Mouse (Mus musculus) urinary bladder, postnatal 25 days (tissue): ENCODE measurements around the gene Tagln2.
A peak's percentile ranks its signal among the peaks of the same experiment; 100 is the strongest.

Source experiments
- DNase-seq: peaks from one replicate; pipeline ENCODE4 v3.0.0; 2022; ENCODE audit warnings: low spot score

Tagln2 gene

DNA sequence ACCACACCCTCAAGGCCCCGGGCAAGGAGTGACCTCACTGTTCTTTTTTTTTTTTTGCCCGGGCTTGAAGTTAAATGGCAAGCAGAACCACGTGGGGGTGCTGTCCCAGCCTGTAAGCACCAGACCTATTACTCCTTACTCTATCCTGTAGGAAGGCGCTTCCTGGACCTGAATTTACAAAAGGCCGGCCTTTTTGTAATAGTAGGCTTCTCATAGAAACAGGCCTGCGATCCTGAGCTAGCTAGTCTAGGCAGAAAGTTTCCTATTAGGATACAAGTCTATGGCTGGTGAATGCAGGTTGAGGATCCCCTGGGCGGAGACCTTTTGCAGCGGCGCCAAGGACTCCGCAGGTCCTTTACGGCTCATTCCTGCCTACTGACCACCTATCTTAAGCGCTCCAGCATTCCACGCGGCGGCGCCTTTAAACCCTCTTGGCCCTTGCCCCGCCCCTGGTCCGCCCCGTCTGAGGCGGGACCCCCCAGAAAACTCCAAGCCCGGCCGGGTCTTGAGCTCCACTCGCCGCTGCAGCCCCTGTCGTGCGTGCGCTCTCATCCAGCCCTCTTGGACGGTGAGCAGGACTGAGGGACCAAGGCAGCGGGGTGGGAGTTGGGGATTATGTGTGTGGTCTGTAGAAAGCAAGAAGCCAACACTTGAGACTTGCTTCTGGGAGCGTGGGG is at the start of gene Tagln2:
Tagln2 (plus strand) TSS at position 283 of the 677 bp plus-strand sequence.
- peak; percentile 89 for DNase-seq

DNA sequence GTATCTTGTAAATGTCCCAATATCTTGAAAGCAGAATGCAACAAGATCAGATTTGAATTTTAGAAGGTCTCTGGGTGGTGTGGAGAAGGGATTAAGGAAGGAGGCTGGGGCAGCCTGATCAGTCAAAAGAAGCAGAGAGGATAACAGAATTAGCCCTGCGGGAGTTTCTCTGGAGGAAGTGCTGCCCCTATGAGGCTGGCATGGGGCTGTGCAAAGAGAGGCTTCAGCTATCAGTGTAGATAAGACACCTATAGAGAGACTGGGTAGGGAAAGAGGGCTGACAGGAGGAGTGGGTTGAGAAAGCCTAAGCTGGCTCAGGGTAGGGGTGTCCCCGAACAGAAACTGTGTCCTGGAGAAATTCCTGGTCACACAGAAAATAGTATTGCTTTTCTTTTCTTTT is 49.6 kb upstream of the Tagln2 start:
- DNase-seq = no peak

DNA sequence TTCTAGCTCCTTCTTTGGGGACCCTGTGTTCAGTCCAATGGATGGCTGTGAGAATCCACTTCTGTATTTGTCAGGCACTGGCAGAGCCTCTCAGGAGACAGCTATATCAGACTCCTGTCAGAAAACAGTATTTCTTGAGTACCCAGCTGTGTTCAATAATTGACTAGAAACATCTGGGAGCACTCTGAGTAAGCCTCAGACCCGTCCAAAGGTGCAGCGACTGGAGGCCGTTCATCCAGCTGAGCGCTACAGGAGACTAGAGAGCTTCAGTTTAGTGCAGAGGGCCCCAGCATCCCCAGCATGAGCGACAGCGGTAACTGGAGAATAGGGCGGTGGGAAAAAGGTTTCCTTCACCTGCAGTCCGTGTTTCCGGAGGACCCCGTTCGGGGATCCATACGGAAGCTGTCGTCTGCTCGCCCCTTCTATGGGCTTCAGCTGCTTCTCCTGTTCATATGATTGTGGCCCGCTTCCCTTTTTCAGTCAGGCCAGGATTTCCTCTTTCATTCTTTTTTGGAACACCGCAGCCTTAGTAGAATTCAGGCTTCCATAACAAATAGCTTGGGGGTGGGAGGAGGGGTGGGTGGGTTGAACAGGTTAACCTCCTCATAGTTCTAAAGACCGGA is 48.9 kb upstream of the Tagln2 start:
- no peak for DNase-seq

DNA sequence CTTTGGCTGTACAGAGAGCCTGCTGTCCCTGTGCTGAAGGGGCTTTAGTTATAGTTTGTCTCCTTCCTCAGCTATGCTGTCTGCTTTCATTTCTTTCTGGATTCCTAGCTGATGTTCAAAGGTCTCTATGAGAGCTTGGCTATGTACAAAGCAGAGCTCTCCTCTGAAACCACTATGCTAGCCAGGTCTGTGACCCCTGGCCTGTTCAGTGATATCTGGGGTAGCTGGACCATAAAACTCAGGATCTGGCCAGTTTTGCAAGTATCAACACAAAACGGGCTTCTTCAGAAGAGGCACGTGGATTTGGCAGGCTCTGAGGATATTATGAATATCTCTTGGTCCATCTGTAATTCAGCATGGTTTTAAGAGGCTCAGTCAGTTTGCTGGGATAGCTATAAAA is 46.9 kb upstream of the Tagln2 start:
- DNase-seq = no peak

DNA sequence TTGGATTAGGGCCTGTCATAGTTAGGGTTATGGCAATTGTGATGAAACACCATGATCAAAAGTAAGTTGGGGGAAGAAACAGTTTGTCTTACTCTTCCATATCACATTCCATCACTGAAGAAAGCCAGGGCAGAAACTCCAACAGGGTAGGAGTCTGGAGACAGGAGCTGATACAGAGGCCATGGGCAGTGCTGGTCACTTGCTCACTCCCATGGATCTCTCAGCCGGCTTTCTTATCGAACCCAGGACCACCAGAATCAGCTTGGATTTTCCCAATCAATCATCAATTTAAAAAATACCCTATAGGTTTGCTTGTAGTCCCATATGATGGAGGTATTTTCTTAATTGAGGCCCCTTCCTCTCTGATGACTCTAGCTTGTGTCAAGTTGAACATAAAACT is 46.0 kb upstream of the Tagln2 start:
- DNase-seq = no peak

DNA sequence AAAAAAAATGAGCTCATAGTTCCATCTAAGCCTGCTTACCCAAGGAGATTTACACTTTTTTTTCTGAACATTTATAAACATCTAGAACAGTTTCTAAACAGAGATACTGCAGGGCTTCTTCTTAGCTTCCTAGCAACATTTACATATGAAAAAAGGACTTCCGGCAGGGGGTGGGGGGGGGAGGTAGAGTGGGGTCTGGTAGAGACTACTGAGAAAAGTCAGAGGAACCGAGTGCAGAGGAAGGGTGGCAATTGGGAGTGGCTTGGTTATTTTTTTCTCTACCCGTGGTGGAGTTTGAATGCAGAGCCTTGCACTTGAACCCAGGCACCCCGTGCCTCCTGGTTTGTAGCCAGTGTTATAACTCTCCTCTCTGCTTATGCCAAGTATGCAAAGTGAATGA is 44.4 kb upstream of the Tagln2 start:
- no peak for DNase-seq

DNA sequence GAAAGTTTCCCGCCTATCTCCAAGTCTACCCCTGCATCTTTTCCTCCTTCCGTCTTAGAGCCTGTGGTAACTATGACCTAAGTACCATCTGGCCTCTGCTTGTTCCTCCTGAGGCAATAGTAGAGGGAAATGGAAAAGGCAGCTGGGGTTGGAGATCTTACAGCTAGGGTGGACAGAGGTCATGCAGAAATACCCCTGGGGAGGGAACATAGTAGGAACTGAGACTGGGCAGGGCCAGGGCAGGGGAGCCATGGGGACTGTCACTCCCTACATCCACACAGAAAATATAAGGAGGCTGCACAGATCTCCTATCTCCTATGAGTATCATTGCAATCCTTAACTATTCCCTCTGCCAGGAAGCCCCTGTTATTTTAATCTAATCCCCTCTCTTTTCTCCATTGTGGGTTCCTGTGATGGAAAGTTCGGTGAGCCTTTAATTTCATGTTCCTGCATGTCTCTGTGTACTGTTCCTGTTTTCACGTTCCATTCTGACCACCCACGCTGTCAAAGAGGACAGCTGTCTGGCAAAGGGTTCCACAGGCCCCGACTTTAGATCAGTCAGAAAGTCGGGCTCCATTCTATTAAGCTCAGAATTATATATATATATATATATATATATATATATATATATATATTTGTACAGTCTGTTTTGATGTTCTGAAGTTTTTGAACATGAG is 43.7 kb upstream of the Tagln2 start:
- no peak for DNase-seq

DNA sequence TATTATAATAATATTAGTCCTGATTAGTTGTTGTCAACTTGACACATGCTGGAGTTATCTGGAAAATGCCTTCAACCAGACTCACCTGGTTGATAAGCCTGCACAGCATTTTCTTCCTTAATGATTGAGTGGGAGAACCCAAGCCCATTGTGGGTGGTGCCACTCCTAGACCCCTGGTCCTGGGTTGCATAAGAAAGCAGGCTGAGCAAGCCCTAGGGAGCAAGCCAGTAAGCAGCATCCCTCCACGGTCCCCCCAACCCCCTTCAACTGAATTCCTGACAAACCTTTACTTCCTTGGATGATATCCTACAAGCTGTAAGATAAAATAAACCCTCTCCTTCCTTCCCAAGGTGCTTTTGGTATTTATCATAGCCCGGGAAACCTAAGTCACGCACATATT is 42.7 kb upstream of the Tagln2 start:
- DNase-seq = no peak

DNA sequence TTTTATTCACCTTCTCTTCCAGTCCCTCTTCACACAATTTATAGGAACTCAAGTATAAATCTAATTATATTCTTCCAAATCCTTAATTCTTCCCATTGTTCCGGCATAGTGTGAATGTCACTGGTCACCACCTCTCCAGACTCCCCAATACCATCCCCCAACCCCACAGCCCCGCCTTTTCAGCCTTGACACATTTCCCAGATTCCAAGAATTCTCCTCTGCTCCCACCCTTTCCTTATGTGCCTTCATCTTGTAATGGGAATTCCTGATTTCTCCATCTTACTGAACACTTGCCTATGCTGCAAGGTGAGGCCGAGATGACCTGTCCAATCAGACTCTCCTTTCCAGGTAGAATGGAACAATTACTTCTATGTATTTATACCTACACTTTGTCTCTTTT is 41.8 kb upstream of the Tagln2 start:
- DNase-seq = no peak

DNA sequence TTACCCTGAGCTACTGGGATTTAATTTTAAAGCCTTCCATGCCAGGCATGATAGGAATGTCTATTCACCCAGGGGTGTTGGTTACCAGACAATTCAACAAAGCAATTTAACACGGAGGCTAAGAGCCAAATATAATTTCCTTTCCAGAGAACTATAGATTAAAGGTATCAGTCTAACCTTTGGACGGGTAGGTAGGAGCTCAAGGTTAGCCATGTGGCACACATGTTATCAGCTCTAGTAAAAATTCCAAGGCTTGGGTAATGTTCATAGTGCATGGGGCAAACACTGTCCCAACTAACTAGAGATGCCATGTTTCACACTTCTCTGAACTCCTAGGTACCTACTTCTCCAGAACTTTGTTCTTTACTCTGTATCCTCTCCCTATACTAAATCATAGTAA is 38.2 kb upstream of the Tagln2 start:
- DNase-seq = no peak

DNA sequence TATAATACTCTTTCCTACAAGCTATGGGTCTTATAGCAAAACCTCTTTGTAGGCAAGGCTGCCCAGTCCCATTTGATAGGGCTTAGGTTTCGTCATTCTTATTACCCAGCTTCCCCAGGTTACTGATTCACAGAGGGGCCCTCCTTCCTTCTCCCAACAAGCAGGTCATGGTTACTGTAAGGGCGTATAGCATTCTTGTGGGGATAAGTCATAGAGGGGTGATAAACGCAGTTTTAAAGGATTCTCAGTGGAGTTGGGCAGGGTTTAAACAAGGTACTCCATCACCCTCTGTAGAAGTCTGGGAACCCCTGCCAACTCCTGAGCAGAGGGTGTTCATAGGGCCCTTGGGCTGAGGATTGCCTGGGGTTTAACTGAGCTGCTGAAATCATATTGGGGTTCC is 37.3 kb upstream of the Tagln2 start:
- no peak for DNase-seq

DNA sequence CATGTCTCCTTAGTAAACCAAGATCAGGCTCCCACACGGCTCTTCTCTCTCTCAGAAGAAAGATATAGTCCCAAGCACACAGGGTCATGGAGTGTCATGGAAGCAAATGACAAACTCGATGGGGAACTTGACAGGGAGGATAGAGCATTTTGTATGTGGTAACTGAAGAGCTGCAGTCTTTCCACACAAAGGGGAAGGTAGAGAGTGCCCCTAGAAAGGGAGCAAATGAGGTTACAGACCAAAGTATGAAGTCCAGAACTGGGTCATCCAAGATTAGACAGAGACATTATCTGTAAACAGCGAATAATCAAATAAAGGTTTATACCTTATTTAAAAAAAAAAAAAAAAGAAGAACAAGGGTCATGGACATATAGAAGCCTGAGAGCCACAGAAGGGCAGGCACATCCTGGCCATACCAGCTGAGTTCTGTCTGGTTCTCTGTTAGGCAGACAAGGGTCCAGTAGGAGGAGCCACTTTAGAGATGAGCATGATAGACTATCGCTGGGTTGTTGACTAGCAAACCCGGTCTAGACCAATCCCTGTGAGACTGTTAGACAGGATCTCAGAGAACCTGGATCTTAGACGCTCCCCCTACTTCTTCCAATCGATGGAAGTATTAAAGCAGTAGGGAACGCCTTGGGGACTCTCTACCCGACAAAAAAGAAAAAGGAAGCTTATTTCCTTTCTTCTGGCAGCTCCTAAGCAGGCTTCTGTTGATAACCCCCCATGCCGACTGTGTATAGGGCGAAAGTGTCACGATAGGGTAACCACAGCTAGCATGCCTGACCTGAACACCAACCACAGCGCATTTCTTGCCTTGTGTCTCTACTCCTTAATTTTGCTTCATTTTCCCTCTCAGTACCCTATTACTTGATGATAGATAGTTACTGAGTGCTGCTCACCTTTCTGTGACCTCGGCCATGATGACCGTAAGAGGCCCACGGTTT is 36.2 kb upstream of the Tagln2 start:
- DNase-seq = no peak

DNA sequence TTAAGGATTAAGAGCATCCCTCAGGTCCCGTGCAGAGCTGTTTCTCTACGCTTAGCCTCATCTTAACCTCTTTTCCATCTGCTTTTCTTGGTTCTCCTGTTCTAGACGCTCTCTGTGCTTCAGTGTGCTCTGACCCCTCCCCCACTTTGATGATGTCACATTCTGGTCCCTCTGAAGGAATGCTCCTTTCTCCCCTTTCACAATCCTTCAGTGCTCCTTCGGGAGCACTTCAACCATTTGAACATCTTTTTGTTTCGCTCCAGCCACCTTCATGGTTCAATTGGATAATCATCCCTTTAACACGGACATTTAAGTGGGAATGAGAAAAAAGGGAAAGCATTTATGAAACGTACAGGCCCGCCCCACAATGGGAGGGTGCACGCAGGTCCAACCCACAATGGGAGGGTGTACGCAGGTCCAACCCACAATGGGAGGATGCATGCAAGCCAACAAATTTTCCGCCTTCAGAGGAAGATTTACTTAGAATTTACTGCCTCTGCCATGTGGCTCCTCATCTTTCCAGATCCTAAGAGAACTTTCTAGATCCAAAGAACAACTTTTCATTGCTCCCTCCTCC is 31.5 kb upstream of the Tagln2 start:
- DNase-seq = no peak

DNA sequence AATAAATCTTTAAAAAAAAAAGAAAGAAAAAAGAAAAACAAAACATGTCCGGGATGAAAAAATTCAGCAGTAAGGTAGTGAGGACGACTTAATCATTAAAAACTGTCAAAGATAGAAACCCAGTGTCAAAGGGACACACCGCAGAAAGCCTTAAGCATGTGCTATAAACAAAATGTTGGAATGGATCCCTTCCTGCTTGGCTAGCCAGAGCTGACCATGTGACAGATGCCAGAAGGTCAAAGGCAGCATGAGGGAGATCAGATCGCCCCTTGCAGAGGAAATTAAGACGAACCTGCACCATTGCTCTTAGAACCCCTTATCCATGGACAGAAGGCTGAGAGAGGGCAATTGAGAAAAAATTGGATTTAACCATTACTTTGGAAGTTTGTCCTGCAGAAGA is 30.5 kb upstream of the Tagln2 start:
- no peak for DNase-seq

DNA sequence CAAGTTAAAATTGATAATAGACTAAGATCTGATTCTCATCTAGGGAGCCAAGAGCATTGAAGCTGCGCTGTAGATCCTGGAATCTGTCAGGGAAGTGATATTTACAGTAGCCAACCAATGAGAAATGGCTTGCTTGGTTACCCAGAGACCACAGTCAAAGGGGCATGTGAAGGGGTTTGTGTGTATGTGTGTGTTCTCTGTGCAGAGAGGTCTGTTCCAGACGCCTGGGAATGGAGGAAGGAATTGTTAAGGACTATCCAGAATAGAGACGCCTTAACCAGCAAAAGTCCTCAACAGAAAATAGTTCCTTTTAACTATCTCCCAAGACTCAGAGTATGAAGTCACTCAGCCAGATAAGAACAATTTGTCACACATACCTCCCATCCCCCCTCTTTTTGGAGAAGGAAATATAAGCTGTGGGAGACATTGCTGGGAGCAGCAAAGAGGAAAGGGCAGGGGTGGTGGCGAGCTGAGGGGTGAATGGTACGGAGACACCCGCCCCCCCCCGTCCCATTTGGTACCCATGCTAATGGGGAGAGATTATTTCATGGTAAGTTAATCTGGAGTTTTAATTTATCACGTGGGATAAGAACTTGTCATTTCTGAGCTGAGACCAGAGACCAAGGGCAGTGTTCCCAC is 29.9 kb upstream of the Tagln2 start:
- no peak for DNase-seq

DNA sequence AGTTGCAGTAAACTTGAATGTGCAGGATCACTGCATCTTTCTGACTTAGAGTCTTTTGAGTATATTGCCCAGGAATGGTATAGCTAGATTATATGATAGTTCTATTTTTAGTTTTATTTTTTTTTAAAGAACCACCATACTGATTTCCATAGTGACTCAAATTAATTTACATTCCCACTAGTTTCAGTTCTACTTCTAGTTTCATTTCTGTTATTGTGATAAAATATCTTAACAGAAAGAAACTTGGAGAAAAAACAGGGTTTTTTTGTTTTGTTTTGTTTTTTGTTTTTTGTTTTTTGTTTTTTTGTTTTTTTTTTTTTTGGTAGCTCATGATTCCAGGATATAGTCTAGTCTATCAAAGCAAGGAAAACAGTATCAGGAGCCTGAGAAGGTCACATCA is 26.9 kb upstream of the Tagln2 start:
- no peak for DNase-seq

DNA sequence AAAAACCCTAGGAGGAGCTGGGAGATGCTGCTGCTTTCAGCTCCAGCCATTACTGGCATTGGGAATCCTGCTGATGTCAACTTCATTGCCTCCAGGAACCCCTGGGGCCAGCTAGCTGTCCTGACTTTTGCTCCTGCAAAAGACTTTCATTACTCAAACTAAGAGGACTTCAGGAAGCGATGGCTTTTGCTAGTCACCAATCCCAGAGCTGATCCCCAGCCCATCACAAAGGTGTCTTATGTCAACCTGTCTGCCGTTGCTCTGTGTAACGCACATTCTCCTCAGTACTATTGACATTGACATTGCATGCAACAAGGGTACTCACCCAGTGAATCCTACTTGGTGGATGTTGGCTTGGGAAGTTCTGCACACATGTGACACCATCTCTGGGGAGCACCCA is 25.7 kb upstream of the Tagln2 start:
- no peak for DNase-seq

DNA sequence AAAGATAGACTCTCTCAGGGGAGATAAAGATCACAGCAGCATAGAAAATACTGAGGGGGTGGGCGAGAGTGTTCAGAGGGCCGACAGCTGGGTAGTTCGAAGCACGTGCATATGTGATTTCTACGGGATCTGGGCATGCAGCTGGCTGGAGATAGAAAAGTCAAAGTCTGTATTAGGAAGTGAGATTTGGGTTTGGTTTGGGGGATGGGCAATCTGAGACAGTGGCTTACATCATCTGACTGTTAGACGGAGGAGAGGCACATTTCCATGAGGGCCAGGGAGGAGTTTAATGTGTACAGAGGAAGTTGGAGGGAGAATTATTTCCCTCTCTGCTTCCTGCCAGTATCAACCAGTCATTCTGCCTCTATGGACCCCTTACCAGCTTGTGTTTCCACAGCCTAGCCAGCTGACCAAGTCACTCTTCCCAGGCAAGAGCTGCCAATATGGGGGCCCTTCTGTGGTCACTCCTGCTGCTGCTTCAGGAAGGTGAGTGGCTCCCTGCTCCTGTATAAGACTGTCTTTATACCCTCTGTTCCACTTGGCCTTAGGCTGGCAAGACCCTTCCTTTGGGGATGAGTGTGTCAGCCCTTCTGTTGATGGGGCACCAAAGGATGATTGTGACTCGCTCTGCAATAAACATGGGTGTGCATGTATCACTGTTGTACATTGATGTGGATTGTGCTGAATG is 24.6 kb upstream of the Tagln2 start, which contains the start of gene Slamf9:
Slamf9 (plus strand) TSS at position 305 of the 688 bp plus-strand sequence.
- no peak for DNase-seq

DNA sequence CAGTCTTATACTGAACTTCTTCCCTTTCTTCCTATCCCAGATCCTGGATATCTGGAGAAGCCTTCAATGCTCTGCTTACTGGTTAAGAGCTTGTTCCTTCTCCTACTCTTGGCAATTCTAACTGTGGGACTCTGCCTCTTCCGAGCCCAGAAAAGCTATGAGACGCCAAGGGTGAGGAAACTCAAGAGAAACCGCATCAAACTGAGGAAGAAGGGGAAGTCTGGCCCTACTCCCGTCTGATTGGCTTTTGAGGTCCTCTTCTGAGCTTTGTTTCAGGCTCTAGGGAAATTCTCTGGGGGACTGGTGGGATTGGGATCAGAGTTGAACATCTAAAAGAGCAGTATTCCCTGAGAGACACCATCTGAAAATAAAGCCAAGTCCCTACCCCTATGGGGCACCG is 21.8 kb upstream of the Tagln2 start:
- DNase-seq = no peak

DNA sequence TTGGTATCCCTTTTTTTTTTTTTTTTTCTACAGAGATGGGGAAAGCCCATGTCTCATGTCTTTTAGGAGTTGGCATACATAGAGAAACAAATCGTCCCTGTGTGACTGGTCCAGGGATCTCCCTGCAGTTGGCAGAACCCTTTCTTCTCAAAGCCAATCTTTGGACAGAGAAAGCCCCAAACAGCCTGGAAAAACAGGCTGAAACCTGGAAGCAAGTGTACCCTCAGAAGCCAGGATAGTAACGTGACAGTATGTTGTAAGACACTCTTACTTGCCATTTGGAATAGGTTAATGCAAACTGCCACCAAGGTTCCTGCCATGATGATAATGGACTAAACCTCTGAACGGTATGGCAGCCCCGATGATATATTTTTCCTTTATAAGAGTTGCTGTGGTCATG is 19.5 kb upstream of the Tagln2 start:
- DNase-seq = no peak

DNA sequence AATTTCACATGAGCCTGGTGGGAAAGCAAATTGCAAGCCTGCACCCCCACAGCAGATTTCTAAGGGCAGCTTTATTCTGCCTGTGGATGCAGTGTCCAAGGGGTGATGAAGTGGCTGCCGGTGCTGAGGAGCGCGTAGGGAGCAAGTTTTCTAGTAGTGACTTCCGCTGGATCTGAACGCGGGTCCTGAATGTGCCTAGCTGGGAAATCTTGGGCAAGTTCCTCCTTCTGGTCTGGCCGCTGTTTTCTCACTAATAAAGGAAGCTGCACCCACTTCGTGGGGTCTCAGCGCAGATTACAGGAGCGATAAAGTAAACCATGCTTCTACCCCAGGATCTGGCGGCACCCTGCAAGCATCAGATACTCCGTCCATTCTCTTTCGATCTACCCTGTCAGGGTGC is 18.7 kb upstream of the Tagln2 start:
- DNase-seq = no peak
